Comparison of ENCODE assay signal across 8 mouse cellular contexts in genomic region chr16:32077648-32078407, GRCm38 (mm10). TPM values are rescaled to one million over a fixed set of nuclear protein-coding genes. Genes with fewer than 3 reads are reported as not detected.
DNase-seq lines count a peak whose midpoint lies in the region; ATAC-seq and TF ChIP-seq lines count a peak whose summit lies in the region.

No protein-coding gene starts in this region.

- H3K4me3 ChIP-seq in testis, adult 2 months (ENCODE audit: control insufficient read depth, low read depth, low read length), result peak overlapping the region; percentile 98
- H3K4me3 ChIP-seq in hindbrain, embryonic 15.5 days, result peak overlapping the region; percentile 96
- H3K4me3 ChIP-seq in midbrain, postnatal 0 days (ENCODE audit: low read depth, low read length), result peak overlapping the region; percentile 100

- H3K9me3 ChIP-seq in hindbrain, embryonic 15.5 days, result no peaks in the 10 kb centered on the region
- H3K9me3 ChIP-seq in midbrain, postnatal 0 days (ENCODE audit: low read length), result no peaks in the 10 kb centered on the region

- peak overlapping the region; percentile 98 for H3K27ac ChIP-seq in testis, adult 2 months (ENCODE audit: control insufficient read depth, insufficient read depth, low read depth, low read length)
- peak overlapping the region; percentile 91; the same call in 1 of the 2 replicates for H3K27ac ChIP-seq in hindbrain, embryonic 15.5 days (replicated peaks)
- no peak overlapping the region for H3K27ac ChIP-seq in midbrain, postnatal 0 days (ENCODE audit: low read depth, low read length)

- H3K4me1 ChIP-seq in testis, adult 2 months (ENCODE audit: control insufficient read depth, insufficient read depth, low read length), result peaks cover 5% of the 10 kb centered on the region
- peaks cover 27% of the 10 kb centered on the region for H3K4me1 ChIP-seq in hindbrain, embryonic 15.5 days (replicated peaks)
- peaks cover 9% of the 10 kb centered on the region; the same call in 1 of the 2 replicates for H3K4me1 ChIP-seq in midbrain, postnatal 0 days (ENCODE audit: insufficient read depth, low read length)

- 12% methylated on average over 13 of the region's 13 CpGs for WGBS in hindbrain, embryonic 15.5 days
- 9% methylated on average over 13 of the region's 13 CpGs for WGBS in midbrain, postnatal 0 days

- no peaks in the 10 kb centered on the region for H3K27me3 ChIP-seq in testis, adult 2 months (ENCODE audit: control insufficient read depth, insufficient read depth, low read length)
- no peaks in the 10 kb centered on the region for H3K27me3 ChIP-seq in hindbrain, embryonic 15.5 days
- H3K27me3 ChIP-seq in midbrain, postnatal 0 days (ENCODE audit: insufficient read depth, low read length), result no peaks in the 10 kb centered on the region

- H3K4me2 ChIP-seq in hindbrain, embryonic 15.5 days, result peak overlapping the region; percentile 79
- H3K4me2 ChIP-seq in midbrain, postnatal 0 days (ENCODE audit: low read depth, low read length, poor library complexity, severe bottlenecking), result peak overlapping the region; percentile 64

- no peak for TF ChIP-seq CTCF in testis, adult 2 months (IDR thresholded peaks at IDR 0.05; ENCODE audit: control insufficient read depth, insufficient read depth, insufficient replicate concordance, low read depth, low read length)
- no peak for TF ChIP-seq CTCF in midbrain, postnatal 0 days (IDR thresholded peaks at IDR 0.05)

- no peaks in the 10 kb centered on the region for H3K36me3 ChIP-seq in testis, adult 2 months (ENCODE audit: control insufficient read depth, insufficient read depth, low read length)
- no peaks in the 10 kb centered on the region for H3K36me3 ChIP-seq in hindbrain, embryonic 15.5 days
- H3K36me3 ChIP-seq in midbrain, postnatal 0 days (ENCODE audit: insufficient read depth, low read length), result no peaks in the 10 kb centered on the region

- DNase-seq in adrenal gland, postnatal 14 days, result peak; percentile 24
- no peak for DNase-seq in adrenal gland, postnatal 25 days
- DNase-seq in testis, postnatal 14 days (ENCODE audit: low spot score), result no peak
- no peak for DNase-seq in midbrain, postnatal 0 days (ENCODE audit: low spot score)
- no peak for DNase-seq in frontal cortex, postnatal 25 days (ENCODE audit: low spot score in 2 of 2)
- DNase-seq in cerebellum, postnatal 25 days, result no peak

- no peak for ATAC-seq in hindbrain, embryonic 15.5 days (ENCODE audit: low FRiP score, low read depth)
- no peak for ATAC-seq in midbrain, postnatal 0 days (ENCODE audit: low FRiP score)

- H3K9ac ChIP-seq in hindbrain, embryonic 15.5 days, result peak overlapping the region; percentile 99
- H3K9ac ChIP-seq in midbrain, postnatal 0 days (replicated peaks; ENCODE audit: low read length, poor library complexity, severe bottlenecking), result peak overlapping the region; percentile 92; the same call in 1 of the 2 replicates

- TF ChIP-seq POLR2A in testis, adult 2 months (IDR thresholded peaks at IDR 0.05; ENCODE audit: control insufficient read depth, low read depth, low read length), result no peak

RNA-seq across cellular contexts. Expression of gene Pak2, which starts 1.3 kb away (rescaled TPM):
- 58.2 and 64.3 TPM in 2 replicates for total RNA-seq in adrenal gland, postnatal 14 days (2021)
- total RNA-seq in adrenal gland, postnatal 25 days (2021), result 57.0 and 59.5 TPM in 2 replicates
- polyA plus RNA-seq in testis, adult 2 months (2012; rRNA removed), result 6.9 and 7.3 TPM in 2 replicates
- 30.1 and 31.8 TPM in 2 replicates for polyA plus RNA-seq in hindbrain, embryonic 15.5 days (2015; fragmentation: Nextera tagmentation; extraction: Ambion mirVana)
- total RNA-seq in midbrain, postnatal 0 days (2014; rRNA removed), result 35.3 and 37.1 TPM in 2 replicates
- 23.0 and 26.0 TPM in 2 replicates for polyA plus RNA-seq in midbrain, postnatal 0 days (2015; fragmentation: Nextera tagmentation; extraction: Ambion mirVana)

RNA-seq across cellular contexts. Expression of gene Pigx, which starts 21.7 kb away (rescaled TPM):
- 36.8 and 37.7 TPM in 2 replicates for total RNA-seq in adrenal gland, postnatal 14 days (2021)
- 29.8 and 33.6 TPM in 2 replicates for total RNA-seq in adrenal gland, postnatal 25 days (2021)
- 7.6 and 8.5 TPM in 2 replicates for polyA plus RNA-seq in testis, adult 2 months (2012; rRNA removed)
- polyA plus RNA-seq in hindbrain, embryonic 15.5 days (2015; fragmentation: Nextera tagmentation; extraction: Ambion mirVana), result 101 TPM in 2 replicates
- 38.8 and 53.2 TPM in 2 replicates for total RNA-seq in midbrain, postnatal 0 days (2014; rRNA removed)
- 90.4 and 91.3 TPM in 2 replicates for polyA plus RNA-seq in midbrain, postnatal 0 days (2015; fragmentation: Nextera tagmentation; extraction: Ambion mirVana)

RNA-seq across cellular contexts. Expression of gene Cep19, which starts 21.8 kb away (rescaled TPM):
- 9.9 and 11.3 TPM in 2 replicates for total RNA-seq in adrenal gland, postnatal 14 days (2021)
- total RNA-seq in adrenal gland, postnatal 25 days (2021), result 13.5 and 15.7 TPM in 2 replicates
- polyA plus RNA-seq in testis, adult 2 months (2012; rRNA removed), result 33.5 and 33.9 TPM in 2 replicates
- polyA plus RNA-seq in hindbrain, embryonic 15.5 days (2015; fragmentation: Nextera tagmentation; extraction: Ambion mirVana), result 44.2 and 48.2 TPM in 2 replicates
- 29.9 and 34.7 TPM in 2 replicates for total RNA-seq in midbrain, postnatal 0 days (2014; rRNA removed)
- 54.3 and 57.3 TPM in 2 replicates for polyA plus RNA-seq in midbrain, postnatal 0 days (2015; fragmentation: Nextera tagmentation; extraction: Ambion mirVana)
